Mouse (Mus musculus) forebrain, embryonic 11.5 days (tissue): Measurements from ENCODE around the gene Ndufaf7. TPM values are rescaled to one million over a fixed set of nuclear protein-coding genes. Genes with fewer than 3 reads are reported as not detected.

Experiments used
- ATAC-seq: fragments of 200-750 bp; cut with Nextera tagmentation; replicated peaks from 2 replicates; pipeline ENCODE4 v1.8.0; 2017; ENCODE audit warnings: moderate TSS enrichment; ENCODE audit not compliant: low FRiP score
- DNase-seq: peaks from one replicate; pipeline ENCODE4 v3.0.0-alpha.2; 2017; ENCODE audit warnings: low spot score
- H3K27ac ChIP-seq: fragments of 300-500 bp; sonication (generic); 2 replicates; pipeline ENCODE4 v1.5.1; 2014; ENCODE audit warnings: low read depth, low read length
- H3K27me3 ChIP-seq: fragments of 300-500 bp; sonication (generic); 2 replicates; pipeline ENCODE4 v1.6.1; 2014; ENCODE audit warnings: mild to moderate bottlenecking, low read length, mixed read lengths; ENCODE audit not compliant: control insufficient read depth, insufficient read depth
- H3K36me3 ChIP-seq: fragments of 300-500 bp; sonication (generic); 2 replicates; pipeline ENCODE4 v1.6.1; 2014; ENCODE audit warnings: mild to moderate bottlenecking, low read length, moderate library complexity, mixed read lengths; ENCODE audit not compliant: control insufficient read depth, insufficient read depth
- H3K4me1 ChIP-seq: fragments of 300-500 bp; sonication (generic); replicated peaks from 2 replicates; pipeline ENCODE4 v1.6.1; 2014; ENCODE audit warnings: low read length, mixed read lengths; ENCODE audit not compliant: control insufficient read depth, insufficient read depth
- H3K4me2 ChIP-seq: fragments of 300-500 bp; sonication (generic); 2 replicates; pipeline ENCODE4 v1.6.1; 2014; ENCODE audit warnings: low read depth, mild to moderate bottlenecking, low read length, moderate library complexity, mixed read lengths; ENCODE audit not compliant: severe bottlenecking
- H3K4me3 ChIP-seq: fragments of 300-500 bp; sonication (generic); 2 replicates; pipeline ENCODE4 v1.5.1; 2014; ENCODE audit warnings: low read depth, low read length
- H3K9ac ChIP-seq: fragments of 300-500 bp; sonication (generic); 2 replicates; pipeline ENCODE4 v1.6.1; 2014; ENCODE audit warnings: low read length
- H3K9me3 ChIP-seq: fragments of 300-500 bp; sonication (generic); 2 replicates; pipeline ENCODE4 v1.6.1; 2016; ENCODE audit warnings: low read length, mixed read lengths; ENCODE audit not compliant: control insufficient read depth
- WGBS: fragments of 180-500 bp; shearing (Covaris S2); extraction: QIAGEN DNeasy Blood & Tissue Kit; methylation state at CpG from one replicate; pipeline ENCODE4 v1.1.7; 2014; 5-methylcytosine and 5-hydroxymethylcytosine counted together
- polyA plus RNA-seq: library from polyadenylated mRNA; unstranded; fragments of >200 nt; fragmentation: Nextera tagmentation; extraction: Ambion mirVana; gene quantifications from 2 replicates; pipeline ENCODE4 v1.2.1, GENCODE M21; 2014

Gene Ndufaf7
- polyA plus RNA-seq, 1 experiment from 2014 or later: 46.1 TPM

DNA sequence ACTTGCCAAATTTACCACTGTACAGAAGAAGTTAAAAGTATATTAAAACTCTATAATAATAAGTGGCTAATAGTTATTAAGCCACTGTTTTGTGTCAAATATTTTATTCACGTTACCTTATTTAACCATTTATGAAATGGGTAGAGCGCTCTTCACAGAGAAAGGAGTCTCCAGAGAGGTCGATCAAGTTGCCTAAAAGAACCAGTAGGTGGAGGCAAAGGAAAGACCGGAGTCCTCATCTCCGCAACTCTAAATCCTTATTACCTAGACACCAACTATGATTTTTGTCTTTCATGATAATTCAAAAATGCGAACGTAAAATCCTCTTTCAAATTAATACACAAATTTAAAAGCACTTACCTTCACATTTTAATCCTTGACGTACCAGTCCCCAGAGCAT lies 46.2 kb downstream of the Ndufaf7 start:
- H3K27ac ChIP-seq: no peak overlapping the region
- H3K36me3 ChIP-seq: no peaks in the 10 kb centered on the region; the same call in 1 of the 2 replicates
- ATAC-seq (no peak), DNase-seq (no peak)
- no peak overlapping the region for H3K4me3 ChIP-seq
- WGBS: 94% methylated on average over 8 of the region's 8 CpGs
- no peak overlapping the region for H3K9ac ChIP-seq
- H3K27me3 ChIP-seq: no peaks in the 10 kb centered on the region
- H3K4me2 ChIP-seq: no peak overlapping the region
- H3K9me3 ChIP-seq: no peaks in the 10 kb centered on the region
- H3K4me1 ChIP-seq: no peaks in the 10 kb centered on the region

DNA sequence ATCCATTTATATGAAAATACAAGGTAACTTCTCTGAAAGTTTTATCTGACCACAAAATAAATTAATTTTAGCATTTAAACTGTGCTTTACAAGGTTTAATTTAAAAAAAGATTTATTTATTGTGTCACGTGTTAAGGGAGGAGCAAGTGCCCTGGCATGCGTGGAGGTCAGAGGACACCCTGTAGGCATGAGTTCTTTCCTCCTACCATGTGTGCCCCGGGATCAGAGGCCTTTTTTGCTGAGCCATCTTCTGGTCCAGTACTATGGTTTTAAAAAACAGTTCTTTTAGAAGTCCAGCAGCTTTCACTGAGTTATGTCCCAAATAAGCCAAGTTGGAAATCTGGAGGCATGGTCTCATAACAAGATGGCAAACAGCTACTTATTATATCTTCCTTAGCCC lies 46.8 kb downstream of the Ndufaf7 start:
- no peak for DNase-seq

DNA sequence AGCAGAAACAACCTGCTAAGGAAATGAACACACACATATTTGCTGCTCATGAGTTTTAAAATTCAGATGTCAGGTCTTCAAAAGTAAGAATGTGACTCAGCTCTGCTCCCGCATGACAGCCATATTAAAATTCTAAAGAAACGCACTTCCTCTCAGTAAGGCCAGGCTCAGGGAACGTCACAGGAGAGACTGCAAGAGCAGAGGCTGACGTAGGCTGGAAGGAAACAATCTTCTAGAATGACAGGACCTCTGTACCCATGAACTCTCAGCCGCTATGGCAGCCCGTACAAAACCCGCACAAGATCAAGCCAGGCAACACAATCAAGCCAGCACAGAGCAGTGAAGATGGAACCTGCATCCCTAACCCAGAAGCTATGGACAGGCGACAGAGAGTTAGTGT lies 52.1 kb downstream of the Ndufaf7 start:
- WGBS: 85% methylated on average over 8 of the region's 8 CpGs
- no peaks in the 10 kb centered on the region for H3K27me3 ChIP-seq
- ATAC-seq (no peak), DNase-seq (no peak)
- no peak overlapping the region for H3K27ac ChIP-seq
- no peaks in the 10 kb centered on the region for H3K9me3 ChIP-seq
- H3K4me3 ChIP-seq: no peak overlapping the region
- no peaks in the 10 kb centered on the region for H3K4me1 ChIP-seq
- no peak overlapping the region for H3K4me2 ChIP-seq
- no peak overlapping the region for H3K9ac ChIP-seq
- no peaks in the 10 kb centered on the region; the same call in 1 of the 2 replicates for H3K36me3 ChIP-seq

More for the DNA sequence above, 46.8 kb downstream of the Ndufaf7 start:
- H3K4me1 ChIP-seq: no peaks in the 10 kb centered on the region
- H3K9me3 ChIP-seq: no peaks in the 10 kb centered on the region
- no peaks in the 10 kb centered on the region for H3K27me3 ChIP-seq
- H3K36me3 ChIP-seq: no peaks in the 10 kb centered on the region; the same call in 1 of the 2 replicates
- H3K9ac ChIP-seq: no peak overlapping the region
- H3K4me2 ChIP-seq: no peak overlapping the region
- no peak for ATAC-seq
- no peak overlapping the region for H3K4me3 ChIP-seq
- WGBS: 91% methylated on average over 3 of the region's 3 CpGs
- H3K27ac ChIP-seq: no peak overlapping the region

DNA sequence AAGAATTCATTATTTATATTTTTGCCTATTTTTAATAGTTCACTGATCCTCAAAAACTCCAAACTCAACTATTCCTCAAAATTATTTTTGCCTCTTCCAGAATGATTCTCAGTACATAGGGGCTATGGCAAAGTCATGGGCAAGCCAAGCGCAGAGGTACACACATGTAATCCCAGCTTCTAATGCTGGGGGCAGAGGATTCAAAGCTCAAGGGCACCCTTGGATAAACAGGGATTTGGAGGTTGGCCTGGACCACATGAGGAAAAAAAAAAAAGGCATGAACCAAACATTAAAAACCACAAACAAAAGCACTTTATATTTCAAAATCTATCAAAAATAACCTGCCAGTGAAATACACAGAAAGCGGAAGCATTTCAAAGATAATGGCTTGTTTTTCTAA lies 54.6 kb downstream of the Ndufaf7 start:
- WGBS: 96% methylated on average over 2 of the region's 2 CpGs
- Histone ChIP-seq H3K36me3 (no peaks in the 10 kb centered on the region), H3K9ac (no peak overlapping the region), H3K27ac (no peak overlapping the region), H3K9me3 (no peaks in the 10 kb centered on the region), H3K4me3 (no peak overlapping the region), H3K4me1 (no peaks in the 10 kb centered on the region), H3K4me2 (no peak overlapping the region), H3K27me3 (no peaks in the 10 kb centered on the region)
- DNase-seq (no peak), ATAC-seq (no peak)

GRCm38 (mm10) chr17:78992303-78993027 lies 55.5 kb downstream of the Ndufaf7 start:
- 80% methylated on average over 9 of the region's 9 CpGs for WGBS
- no peak for ATAC-seq

DNA sequence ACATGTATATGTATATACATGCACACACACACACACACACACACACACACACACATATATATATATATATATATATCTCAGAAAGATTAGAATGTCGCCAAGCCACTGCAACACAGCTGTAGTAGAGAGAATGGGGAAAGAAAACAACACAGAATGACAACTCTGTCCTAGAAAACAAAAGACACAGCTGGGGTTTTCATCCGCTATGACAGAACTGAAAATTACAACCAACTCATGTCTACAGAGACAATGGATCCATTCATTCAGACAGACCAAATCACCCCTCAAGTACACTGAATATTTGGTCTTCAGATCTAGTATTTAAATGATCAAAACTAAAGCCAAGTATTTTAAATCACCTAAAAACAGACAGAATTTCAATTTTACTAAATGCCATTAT lies 56.7 kb downstream of the Ndufaf7 start:
- DNase-seq (no peak), ATAC-seq (no peak)
- WGBS: 72% methylated on average over 2 of the region's 2 CpGs
- Histone ChIP-seq H3K4me1 (no peaks in the 10 kb centered on the region), H3K4me3 (no peak overlapping the region), H3K9ac (no peak overlapping the region), H3K27ac (no peak overlapping the region), H3K4me2 (no peak overlapping the region), H3K27me3 (no peaks in the 10 kb centered on the region), H3K9me3 (no peaks in the 10 kb centered on the region), H3K36me3 (no peaks in the 10 kb centered on the region)

More at GRCm38 (mm10) chr17:78992303-78993027, 55.5 kb downstream of the Ndufaf7 start:
- Histone ChIP-seq H3K4me1 (no peaks in the 10 kb centered on the region), H3K4me2 (no peak overlapping the region), H3K27ac (no peak overlapping the region), H3K27me3 (no peaks in the 10 kb centered on the region), H3K9ac (no peak overlapping the region), H3K9me3 (no peaks in the 10 kb centered on the region), H3K36me3 (no peaks in the 10 kb centered on the region), H3K4me3 (no peak overlapping the region)
- no peak for DNase-seq

DNA sequence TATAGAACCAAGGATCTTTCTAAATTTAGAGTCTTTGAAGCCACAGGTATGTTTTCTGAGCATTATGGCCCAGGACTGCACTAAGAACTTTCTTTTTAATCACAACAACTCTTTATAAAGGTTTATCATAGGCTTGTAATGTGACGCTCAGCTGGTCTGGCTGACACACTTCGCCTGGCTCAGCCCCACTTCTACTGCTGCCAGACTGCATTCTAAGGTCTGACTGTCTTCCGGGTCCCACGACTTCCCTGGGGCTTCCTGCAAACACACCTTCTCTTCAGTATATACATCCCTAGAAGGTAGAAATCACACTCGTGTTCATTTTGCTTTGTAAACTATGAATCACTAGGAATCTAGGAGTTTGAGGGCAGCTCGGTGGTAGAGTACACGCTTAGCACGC lies 57.4 kb downstream of the Ndufaf7 start:
- ATAC-seq: no peak
- Histone ChIP-seq H3K4me3 (no peak overlapping the region), H3K9me3 (no peaks in the 10 kb centered on the region), H3K9ac (no peak overlapping the region), H3K36me3 (no peaks in the 10 kb centered on the region), H3K4me1 (no peaks in the 10 kb centered on the region), H3K27me3 (no peaks in the 10 kb centered on the region), H3K4me2 (no peak overlapping the region), H3K27ac (no peak overlapping the region)
- no peak for DNase-seq
- WGBS: 91% methylated on average over 8 of the region's 8 CpGs

GRCm38 (mm10) chr17:78994931-78995820 lies 58.2 kb downstream of the Ndufaf7 start:
- Histone ChIP-seq H3K4me2 (no peak overlapping the region), H3K27me3 (no peaks in the 10 kb centered on the region), H3K9ac (no peak overlapping the region), H3K27ac (no peak overlapping the region), H3K4me1 (no peaks in the 10 kb centered on the region), H3K9me3 (no peaks in the 10 kb centered on the region), H3K36me3 (no peaks in the 10 kb centered on the region), H3K4me3 (no peak overlapping the region)
- DNase-seq (no peak), ATAC-seq (no peak)
- 84% methylated on average over 9 of the region's 9 CpGs for WGBS
